Mouse (Mus musculus): Measurements from ENCODE around the gene Thap4. TPM values are rescaled to one million over a fixed set of nuclear protein-coding genes. Genes with fewer than 3 reads are reported as not detected.

Gene Thap4
- polyA plus RNA-seq, 1 experiment, result 226 TPM

DNA sequence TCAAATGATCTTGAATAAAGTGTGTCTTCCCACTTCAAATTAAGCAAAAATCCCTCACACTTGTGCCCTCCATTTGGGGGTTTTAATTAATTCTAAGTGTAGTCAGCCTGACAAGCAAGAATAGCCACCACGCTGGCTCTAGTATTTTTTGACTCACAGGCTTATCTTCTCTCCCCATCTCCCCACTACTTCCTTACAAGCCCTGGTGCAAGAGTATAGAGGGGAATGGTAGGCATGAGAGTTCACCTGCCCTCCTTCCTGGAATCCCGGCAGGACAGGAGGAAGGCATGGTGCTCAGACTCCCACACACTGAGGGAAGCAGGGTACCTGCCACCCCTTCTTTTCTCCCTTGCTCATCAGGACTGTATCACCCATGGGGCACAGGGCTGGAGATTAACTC is 100.4 kb downstream of the Thap4 start:
- Histone ChIP-seq H3K4me3 (ENCODE audit: insufficient read depth, low read depth, low read length) (no peak overlapping the region), H3K27ac (ENCODE audit: insufficient read depth, low read depth, low read length) (no peak overlapping the region), H3K27me3 (replicated peaks; ENCODE audit: control insufficient read depth, insufficient read depth, low read length) (no peaks in the 10 kb centered on the region), H3K4me1 (ENCODE audit: control insufficient read depth, insufficient read depth, low read length) (no peaks in the 10 kb centered on the region), H3K36me3 (ENCODE audit: control insufficient read depth, insufficient read depth, low read length) (no peaks in the 10 kb centered on the region)
- TF ChIP-seq CTCF (conservative IDR thresholded peaks at IDR 0.05; ENCODE audit: insufficient read depth, insufficient read length, low read depth, low read length) (no peak), POLR2A (IDR thresholded peaks at IDR 0.05; ENCODE audit: low read depth, low read length) (no peak)
- WGBS, result 26% methylated on average over 2 of the region's 2 CpGs
- DNase-seq, result no peak

Other genes starting within 250 kb of the Thap4 start
- 10.4 and 12.5 TPM in 2 replicates for gene Farp2, start 242.8 kb downstream of the Thap4 start, polyA plus RNA-seq (2012; rRNA removed)
- gene Stk25, start 96.2 kb downstream of the Thap4 start, polyA plus RNA-seq (2012; rRNA removed), result 102 and 103 TPM in 2 replicates
- 55.9 and 62.3 TPM in 2 replicates for gene Bok, start 69.2 kb downstream of the Thap4 start, polyA plus RNA-seq (2012; rRNA removed)
- gene Atg4b, start 3.4 kb downstream of the Thap4 start, polyA plus RNA-seq (2012; rRNA removed), result 43.7 and 46.3 TPM in 2 replicates
- 34.7 and 36.7 TPM in 2 replicates for gene Dtymk, start 47.1 kb upstream of the Thap4 start, polyA plus RNA-seq (2012; rRNA removed)
- 6.0 and 6.4 TPM in 2 replicates for gene Ing5, start 49.1 kb upstream of the Thap4 start, polyA plus RNA-seq (2012; rRNA removed)
- 39.4 and 44.1 TPM in 2 replicates for gene D2hgdh, start 70.0 kb upstream of the Thap4 start, polyA plus RNA-seq (2012; rRNA removed)
- 0.08 and 0.19 TPM in 2 replicates for gene Gal3st2, start 106.4 kb upstream of the Thap4 start, polyA plus RNA-seq (2012; rRNA removed)
- 0.75 TPM in 1 of 2 replicates, not detected in the other for gene Gal3st2b, start 163.4 kb upstream of the Thap4 start, polyA plus RNA-seq (2012; rRNA removed)
- gene Gal3st2c, start 235.6 kb upstream of the Thap4 start, polyA plus RNA-seq (2012; rRNA removed), result not detected in 2 replicates

All from kidney, adult 2 months (tissue).